Mouse (Mus musculus): ENCODE measurements around the gene Acat3. TPM values are rescaled to one million over a fixed set of nuclear protein-coding genes. Genes with fewer than 3 reads are reported as not detected.

The Acat3 gene
- polyA plus RNA-seq, 1 experiment from 2014 or later: 0.53 TPM

DNA sequence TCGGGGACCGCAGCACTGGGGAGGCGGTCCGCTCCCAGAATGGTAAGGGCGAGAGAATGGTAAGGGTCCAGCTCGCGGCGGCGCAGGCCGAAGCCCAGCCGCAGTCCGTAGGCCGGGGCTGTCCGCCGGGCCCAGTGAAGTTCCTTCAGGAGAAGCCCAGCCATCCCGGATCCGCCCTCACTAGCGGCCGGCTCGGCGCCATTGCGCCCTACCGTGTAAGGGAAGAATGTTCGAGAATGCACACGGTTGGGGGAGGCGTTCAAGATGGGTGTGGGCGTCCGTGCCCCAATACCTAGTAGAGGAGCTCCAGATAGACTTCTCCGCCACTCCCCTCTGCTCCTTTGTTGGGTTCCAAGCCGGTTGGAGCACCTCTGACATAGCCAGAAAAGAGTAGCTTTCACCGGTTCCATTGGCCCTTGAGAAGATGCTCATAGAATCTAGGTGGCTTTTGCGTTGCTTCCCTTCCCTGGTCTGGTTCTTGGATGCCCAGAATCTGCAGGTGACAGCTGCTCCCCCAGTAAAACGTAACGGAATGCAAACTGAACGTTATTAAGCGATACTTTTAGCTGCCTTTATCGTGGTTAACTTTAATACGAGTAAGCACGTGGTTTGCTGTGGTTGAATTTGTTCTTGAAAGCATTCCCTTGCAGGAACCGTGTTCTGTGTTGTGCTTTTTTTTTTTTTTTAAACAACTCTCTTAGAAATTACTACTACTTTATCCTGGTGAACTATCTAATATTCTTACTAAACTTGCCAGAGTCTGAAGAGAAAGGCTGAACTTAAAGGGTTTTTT is 23.6 kb downstream of the Acat3 start:
- peak; percentile 62 for ATAC-seq (ENCODE audit: insufficient number of reproducible peaks, insufficient read depth, low FRiP score, low TSS enrichment, low read depth)
- Histone ChIP-seq H3K9me3 (no peaks in the 10 kb centered on the region), H3K27me3 (no peaks in the 10 kb centered on the region), H3K27ac (peak overlapping the region; percentile 91), H3K9ac (replicated peaks) (peak overlapping the region; percentile 96), H3K4me3 (replicated peaks) (peak overlapping the region; percentile 95), H3K4me2 (peak overlapping the region; percentile 69), H3K36me3 (peaks cover 65% of the 10 kb centered on the region), H3K4me1 (replicated peaks) (peaks cover 6% of the 10 kb centered on the region)
- 1% methylated on average over 40 of the region's 40 CpGs for WGBS

DNA sequence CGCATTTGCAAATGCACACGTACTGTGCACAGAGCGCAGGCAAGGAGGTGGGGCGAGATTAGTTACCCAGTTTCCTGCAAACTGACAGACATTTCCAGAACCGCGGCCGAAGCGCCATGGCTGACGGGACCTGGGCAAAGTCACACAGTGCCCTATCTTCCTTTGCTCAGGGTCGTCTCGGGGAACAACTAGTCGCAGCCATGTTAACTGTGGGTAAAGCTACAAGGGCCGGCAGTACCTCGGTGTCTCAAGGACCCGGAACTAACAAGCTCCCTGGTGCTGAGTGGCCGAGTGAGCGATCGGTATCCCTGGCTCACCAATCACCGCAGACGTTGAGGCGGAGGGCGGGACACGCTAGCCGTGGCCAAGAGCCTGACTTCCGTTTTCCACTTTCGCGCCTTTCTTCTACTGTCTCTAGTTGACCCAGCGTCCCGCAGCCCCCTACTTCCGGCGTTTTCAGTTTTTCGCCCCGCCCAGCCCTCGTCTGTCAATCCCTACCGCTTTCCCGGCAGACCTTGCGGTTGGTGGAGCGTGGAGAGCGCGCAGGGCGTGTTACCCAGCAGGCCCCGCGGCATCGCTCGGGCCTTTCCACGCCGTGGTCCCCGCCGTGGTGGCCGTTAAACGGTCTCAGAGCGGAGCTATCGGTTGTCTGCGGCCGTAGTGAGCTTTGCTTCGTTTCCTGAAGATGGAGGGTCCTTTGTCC is 24.4 kb downstream of the Acat3 start, which contains the start of gene Mrpl18:
TSS of gene Mrpl18 (minus strand) at position 465 of the 703 bp plus-strand sequence.
- H3K4me2 ChIP-seq: peak within 1 kb of the TSS; percentile 84
- H3K4me1 ChIP-seq (replicated peaks): peaks cover 6% of the 10 kb centered on the region
- H3K9ac ChIP-seq (replicated peaks): peak within 1 kb of the TSS; percentile 96
- peak within 1 kb of the TSS; percentile 95 for H3K4me3 ChIP-seq (replicated peaks)
- peak within 1 kb of the TSS; percentile 91 for H3K27ac ChIP-seq
- no peaks in the 10 kb centered on the region for H3K27me3 ChIP-seq
- under 1% methylated on average over 56 of the region's 56 CpGs for WGBS
- peaks cover 65% of the 10 kb centered on the region for H3K36me3 ChIP-seq
- H3K9me3 ChIP-seq: no peaks in the 10 kb centered on the region
- peak; percentile 100 for ATAC-seq (ENCODE audit: insufficient number of reproducible peaks, insufficient read depth, low FRiP score, low TSS enrichment, low read depth)

DNA sequence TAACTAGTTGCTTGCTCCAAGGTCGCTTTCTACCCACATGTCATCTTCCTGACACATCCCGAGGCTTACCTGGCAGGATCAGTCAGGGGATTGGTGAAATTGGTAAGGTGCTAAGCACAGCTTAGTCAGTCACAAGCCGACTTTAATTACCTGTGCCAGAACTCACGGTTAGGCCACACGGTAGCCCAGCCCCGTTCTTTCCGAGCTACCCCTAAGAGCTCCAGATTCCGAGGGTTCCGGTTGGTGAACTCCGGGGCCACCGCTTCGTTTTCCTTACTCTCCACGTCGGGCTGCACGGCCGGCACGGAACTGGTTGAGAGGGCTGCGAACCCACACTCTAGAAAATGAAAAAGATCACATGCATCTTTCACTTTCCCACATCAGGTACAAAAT is 24.9 kb downstream of the Acat3 start, which contains the start of gene Tcp1:
TSS of gene Tcp1 (plus strand) at position 214 of the 393 bp plus-strand sequence.
- H3K4me1 ChIP-seq (replicated peaks): peaks cover 6% of the 10 kb centered on the region
- H3K27ac ChIP-seq: peak within 1 kb of the TSS; percentile 91
- H3K4me3 ChIP-seq (replicated peaks): peak within 1 kb of the TSS; percentile 95
- peaks cover 65% of the 10 kb centered on the region for H3K36me3 ChIP-seq
- no peaks in the 10 kb centered on the region for H3K27me3 ChIP-seq
- WGBS: 1% methylated on average over 18 of the region's 18 CpGs
- H3K4me2 ChIP-seq: peak within 1 kb of the TSS; percentile 84
- H3K9ac ChIP-seq (replicated peaks): peak within 1 kb of the TSS; percentile 96
- no peaks in the 10 kb centered on the region for H3K9me3 ChIP-seq
- ATAC-seq (ENCODE audit: insufficient number of reproducible peaks, insufficient read depth, low FRiP score, low TSS enrichment, low read depth): peak; percentile 5; the same call in 1 of the 2 replicates

DNA sequence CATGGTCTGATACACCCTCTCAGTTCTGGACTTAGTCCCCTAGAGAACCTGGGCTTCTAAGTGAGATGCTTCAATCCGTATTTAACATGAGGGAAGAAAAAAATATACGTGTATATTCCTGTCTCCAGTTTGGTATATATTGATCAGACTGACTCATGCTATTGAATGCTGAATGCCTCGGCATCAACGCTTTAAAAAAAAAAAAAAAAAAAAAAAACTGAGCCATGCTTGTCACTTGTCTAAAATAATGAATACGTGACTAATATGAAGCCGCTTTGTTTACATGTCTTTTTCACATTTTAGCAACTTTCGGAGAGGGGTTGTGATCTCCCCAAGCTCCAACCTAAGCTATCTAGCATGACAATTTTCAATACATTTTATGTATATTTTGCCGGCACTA is 30.0 kb downstream of the Acat3 start:
- ATAC-seq (ENCODE audit: insufficient number of reproducible peaks, insufficient read depth, low FRiP score, low TSS enrichment, low read depth): no peak
- peaks cover 6% of the 10 kb centered on the region; the same call in 1 of the 2 replicates for H3K4me1 ChIP-seq (replicated peaks)
- H3K27me3 ChIP-seq: no peaks in the 10 kb centered on the region
- no peak overlapping the region for H3K4me2 ChIP-seq
- H3K9ac ChIP-seq (replicated peaks): no peak overlapping the region
- no peak overlapping the region for H3K4me3 ChIP-seq (replicated peaks)
- H3K9me3 ChIP-seq: no peaks in the 10 kb centered on the region
- WGBS: 90% methylated on average over 8 of the region's 8 CpGs
- peaks cover 61% of the 10 kb centered on the region for H3K36me3 ChIP-seq
- no peak overlapping the region for H3K27ac ChIP-seq

DNA sequence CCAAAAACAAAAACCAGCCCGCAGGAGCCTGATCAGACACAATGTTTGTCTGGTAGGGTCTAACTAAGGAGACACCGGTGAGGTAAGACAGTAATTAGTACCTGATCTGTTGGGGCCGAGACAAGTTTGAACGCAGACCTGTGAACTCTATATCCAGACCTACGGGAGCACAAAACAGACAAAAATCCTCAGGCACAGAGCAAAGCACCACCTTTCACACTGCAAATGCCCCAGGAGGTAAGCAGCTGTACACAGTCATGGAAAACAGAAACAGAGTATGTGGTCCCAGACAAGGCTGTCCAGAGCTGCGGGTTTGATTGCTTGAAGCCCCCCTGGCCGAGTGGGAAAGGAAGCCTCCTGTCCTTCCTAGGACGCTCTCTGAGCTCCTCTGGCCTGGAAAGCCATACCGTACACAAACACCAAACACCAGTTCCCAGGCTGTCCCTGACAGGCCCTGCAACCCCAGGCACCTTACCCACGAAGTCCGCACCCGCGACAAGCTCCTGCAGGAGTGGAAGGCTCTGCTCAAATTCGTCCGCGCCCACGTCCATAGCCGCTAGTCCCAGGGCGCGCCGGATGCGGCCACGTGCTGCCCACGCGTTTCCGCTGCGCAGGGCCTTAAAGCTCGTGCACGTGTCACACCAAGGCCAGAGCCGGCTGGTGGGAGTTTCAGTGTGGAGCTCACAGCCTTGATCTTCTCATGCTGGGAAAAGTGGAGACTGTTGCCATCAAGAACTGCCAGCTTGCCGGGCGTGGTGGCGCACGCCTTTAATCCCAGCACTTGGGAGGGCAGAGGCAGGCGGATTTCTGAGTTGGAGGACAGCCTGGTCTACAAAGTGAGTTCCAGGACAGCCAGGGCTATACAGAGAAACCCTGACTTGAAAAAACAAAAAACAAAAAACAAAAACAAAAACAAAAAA is 30.8 kb downstream of the Acat3 start, which contains the start of gene Pnldc1:
TSS of gene Pnldc1 (minus strand) at position 870 of the 920 bp plus-strand sequence.
- H3K4me1 ChIP-seq (replicated peaks): no peaks in the 10 kb centered on the region
- peaks cover 67% of the 10 kb centered on the region for H3K36me3 ChIP-seq
- ATAC-seq (ENCODE audit: insufficient number of reproducible peaks, insufficient read depth, low FRiP score, low TSS enrichment, low read depth): no peak
- 0 out of 2 replicates have a peak within 1 kb of the TSS, but pooled peaks have one; percentile 23 for H3K9ac ChIP-seq (replicated peaks)
- no peak within 1 kb of the TSS for H3K27ac ChIP-seq
- no peak within 1 kb of the TSS for H3K4me2 ChIP-seq
- H3K27me3 ChIP-seq: no peaks in the 10 kb centered on the region
- H3K4me3 ChIP-seq (replicated peaks): no peak within 1 kb of the TSS
- H3K9me3 ChIP-seq: no peaks in the 10 kb centered on the region
- 79% methylated on average over 35 of the region's 35 CpGs for WGBS

DNA sequence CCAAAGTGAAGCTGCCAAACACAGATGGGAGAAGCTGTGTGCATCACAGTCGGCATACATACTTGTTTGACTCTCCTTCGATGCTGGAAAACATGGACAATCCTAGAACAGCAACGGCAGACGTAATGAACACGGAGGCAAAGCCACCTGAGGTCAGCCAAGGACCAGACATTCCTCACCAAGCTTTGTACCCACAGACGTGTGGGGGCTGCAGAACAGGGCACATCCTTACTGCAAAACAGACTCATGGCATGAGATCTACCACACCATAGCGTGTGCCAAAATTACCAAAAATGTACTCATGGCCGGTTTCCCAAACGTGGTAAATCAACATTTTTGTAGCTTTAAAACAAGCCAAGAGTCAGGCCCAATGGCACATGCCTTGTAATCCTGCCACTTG is 34.0 kb downstream of the Acat3 start:
- peaks cover 54% of the 10 kb centered on the region for H3K36me3 ChIP-seq
- peaks cover 9% of the 10 kb centered on the region for H3K4me1 ChIP-seq (replicated peaks)
- no peaks in the 10 kb centered on the region for H3K9me3 ChIP-seq
- no peak overlapping the region for H3K4me2 ChIP-seq
- H3K27me3 ChIP-seq: no peaks in the 10 kb centered on the region
- no peak overlapping the region for H3K27ac ChIP-seq
- H3K9ac ChIP-seq (replicated peaks): no peak overlapping the region
- ATAC-seq (ENCODE audit: insufficient number of reproducible peaks, insufficient read depth, low FRiP score, low TSS enrichment, low read depth): no peak
- 93% methylated on average over 9 of the region's 9 CpGs for WGBS
- no peak overlapping the region for H3K4me3 ChIP-seq (replicated peaks)

DNA sequence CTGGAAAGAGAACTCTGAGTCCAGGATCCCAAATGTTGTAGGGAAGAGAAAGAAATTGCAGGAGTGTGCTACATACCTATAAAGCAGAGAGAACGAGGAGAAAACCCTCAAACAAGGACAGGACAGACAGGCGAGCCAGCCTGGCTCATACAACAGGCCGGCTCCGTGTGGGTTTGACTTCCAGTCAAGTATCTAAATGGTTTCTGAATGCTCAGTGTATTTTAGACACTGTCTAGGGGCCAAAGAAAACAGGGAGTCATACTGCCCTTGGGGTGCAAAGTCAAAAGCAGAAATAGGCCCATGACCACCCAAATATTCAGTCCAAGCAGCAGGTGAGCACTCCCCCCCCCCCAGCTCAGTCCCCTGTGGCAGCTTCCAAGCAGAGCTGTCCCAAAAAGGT is 34.6 kb downstream of the Acat3 start:
- Histone ChIP-seq H3K4me2 (no peak overlapping the region), H3K4me1 (replicated peaks) (peaks cover 9% of the 10 kb centered on the region), H3K36me3 (peaks cover 51% of the 10 kb centered on the region), H3K9ac (replicated peaks) (no peak overlapping the region), H3K27me3 (no peaks in the 10 kb centered on the region), H3K9me3 (no peaks in the 10 kb centered on the region), H3K4me3 (replicated peaks) (no peak overlapping the region), H3K27ac (no peak overlapping the region)
- 88% methylated on average over 4 of the region's 4 CpGs for WGBS
- no peak for ATAC-seq (ENCODE audit: insufficient number of reproducible peaks, insufficient read depth, low FRiP score, low TSS enrichment, low read depth)

DNA sequence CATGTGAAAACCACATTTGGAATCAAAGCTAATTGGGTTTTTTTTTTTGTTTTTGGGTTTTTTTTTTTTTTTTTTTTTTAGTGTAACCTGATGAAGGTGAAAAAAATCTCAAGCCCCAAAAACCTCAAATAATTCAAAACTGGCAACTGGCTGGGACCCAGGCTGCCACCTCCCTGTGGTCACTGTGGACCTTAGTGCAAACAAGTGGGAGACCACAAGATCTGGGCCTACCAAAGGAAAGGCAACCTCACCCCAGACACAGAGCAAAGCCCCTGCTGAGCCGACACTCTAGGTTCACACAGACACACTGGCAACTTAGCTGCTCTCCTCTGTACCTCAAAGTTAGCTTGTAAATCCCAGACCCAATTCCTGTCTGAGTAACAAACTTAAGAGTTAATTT is 36.1 kb downstream of the Acat3 start:
- H3K4me2 ChIP-seq: no peak overlapping the region
- ATAC-seq (ENCODE audit: insufficient number of reproducible peaks, insufficient read depth, low FRiP score, low TSS enrichment, low read depth): no peak
- no peak overlapping the region for H3K4me3 ChIP-seq (replicated peaks)
- peaks cover 44% of the 10 kb centered on the region; the same call in 1 of the 2 replicates for H3K36me3 ChIP-seq
- no peaks in the 10 kb centered on the region for H3K27me3 ChIP-seq
- H3K4me1 ChIP-seq (replicated peaks): peaks cover 9% of the 10 kb centered on the region
- WGBS: 58% methylated on average over 1 of the region's 1 CpGs
- H3K27ac ChIP-seq: peak overlapping the region; percentile 73
- H3K9me3 ChIP-seq: no peaks in the 10 kb centered on the region
- H3K9ac ChIP-seq (replicated peaks): no peak overlapping the region

DNA sequence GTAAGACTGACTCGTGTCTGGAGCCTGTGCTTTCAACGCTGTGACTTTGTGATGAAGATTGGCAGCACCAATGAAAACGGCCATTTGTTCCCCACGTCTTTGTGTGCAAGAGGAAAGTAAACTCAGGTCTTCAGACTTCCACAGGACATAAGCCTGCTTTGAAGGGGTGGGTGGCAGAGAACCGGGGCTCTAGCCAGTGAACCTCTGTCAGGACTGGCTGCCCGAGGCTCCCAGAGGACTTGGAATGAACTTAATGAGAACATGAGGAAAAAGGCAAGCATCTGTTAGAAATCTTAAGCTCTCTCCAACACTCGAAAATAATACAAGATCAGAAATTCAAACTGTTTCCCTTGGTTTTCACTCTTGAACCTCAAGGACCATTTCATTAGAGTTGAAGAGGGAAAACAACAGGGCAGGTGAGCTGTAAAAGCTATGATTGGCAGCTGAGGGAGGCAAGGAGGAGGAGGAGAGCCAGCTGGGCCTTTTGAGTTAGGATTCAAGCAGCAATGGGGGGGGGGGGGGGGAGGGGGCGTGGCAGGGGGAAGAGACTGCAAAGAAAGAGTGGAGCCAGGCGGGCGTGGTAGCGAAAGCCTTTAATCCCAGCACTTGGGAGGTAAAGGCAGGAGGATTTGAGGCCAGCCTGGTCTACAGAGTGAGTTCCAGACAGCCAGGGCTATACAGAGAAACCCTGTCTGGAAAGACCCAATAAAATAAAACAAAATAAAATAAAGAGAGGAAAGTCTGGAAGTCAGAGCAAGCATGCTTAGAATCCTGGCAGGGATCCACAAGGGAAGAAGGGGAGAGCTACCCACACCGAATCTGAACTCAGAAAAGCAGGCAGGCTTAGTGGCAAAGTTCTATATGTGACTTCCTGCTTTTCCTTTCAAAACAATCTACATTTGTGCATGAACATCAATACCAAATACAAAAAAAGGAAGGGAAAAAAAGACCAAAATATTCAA is 36.7 kb downstream of the Acat3 start:
- WGBS: 44% methylated on average over 11 of the region's 12 CpGs
- ATAC-seq (ENCODE audit: insufficient number of reproducible peaks, insufficient read depth, low FRiP score, low TSS enrichment, low read depth): peak; percentile 47; the same call in 1 of the 2 replicates
- H3K27me3 ChIP-seq: no peaks in the 10 kb centered on the region
- peak overlapping the region; percentile 81 for H3K27ac ChIP-seq
- H3K4me1 ChIP-seq (replicated peaks): peaks cover 9% of the 10 kb centered on the region
- no peak overlapping the region for H3K9ac ChIP-seq (replicated peaks)
- H3K36me3 ChIP-seq: peaks cover 47% of the 10 kb centered on the region; the same call in 1 of the 2 replicates
- H3K4me2 ChIP-seq: no peak overlapping the region
- no peaks in the 10 kb centered on the region for H3K9me3 ChIP-seq
- H3K4me3 ChIP-seq (replicated peaks): no peak overlapping the region

DNA sequence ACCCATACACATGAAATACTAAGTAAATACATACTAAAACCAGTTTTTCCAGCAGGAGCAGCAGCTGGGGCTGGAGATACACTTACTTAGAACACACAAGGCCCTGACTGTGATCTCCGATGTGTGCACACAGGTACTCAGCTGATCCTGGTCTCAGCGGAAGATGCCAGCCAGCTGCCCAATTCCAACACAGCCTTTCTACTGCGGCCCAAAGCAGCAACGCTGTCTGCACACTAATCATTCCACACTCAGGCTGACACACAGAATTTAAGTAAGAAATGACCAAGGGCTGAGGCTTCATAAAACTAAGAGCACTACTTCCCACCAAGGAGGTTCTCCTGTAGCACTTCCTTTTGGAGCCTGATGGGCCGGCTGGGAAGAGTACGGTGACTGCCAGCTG is 38.1 kb downstream of the Acat3 start:
- ATAC-seq (ENCODE audit: insufficient number of reproducible peaks, insufficient read depth, low FRiP score, low TSS enrichment, low read depth): no peak
- Histone ChIP-seq H3K9me3 (no peaks in the 10 kb centered on the region), H3K27ac (no peak overlapping the region), H3K27me3 (no peaks in the 10 kb centered on the region), H3K36me3 (peaks cover 47% of the 10 kb centered on the region; the same call in 1 of the 2 replicates), H3K4me3 (replicated peaks) (no peak overlapping the region), H3K9ac (replicated peaks) (no peak overlapping the region), H3K4me1 (replicated peaks) (peaks cover 9% of the 10 kb centered on the region), H3K4me2 (no peak overlapping the region)
- 97% methylated on average over 6 of the region's 6 CpGs for WGBS
